ENCODE assay signal across 19 mouse cellular contexts in the genomic region with DNA sequence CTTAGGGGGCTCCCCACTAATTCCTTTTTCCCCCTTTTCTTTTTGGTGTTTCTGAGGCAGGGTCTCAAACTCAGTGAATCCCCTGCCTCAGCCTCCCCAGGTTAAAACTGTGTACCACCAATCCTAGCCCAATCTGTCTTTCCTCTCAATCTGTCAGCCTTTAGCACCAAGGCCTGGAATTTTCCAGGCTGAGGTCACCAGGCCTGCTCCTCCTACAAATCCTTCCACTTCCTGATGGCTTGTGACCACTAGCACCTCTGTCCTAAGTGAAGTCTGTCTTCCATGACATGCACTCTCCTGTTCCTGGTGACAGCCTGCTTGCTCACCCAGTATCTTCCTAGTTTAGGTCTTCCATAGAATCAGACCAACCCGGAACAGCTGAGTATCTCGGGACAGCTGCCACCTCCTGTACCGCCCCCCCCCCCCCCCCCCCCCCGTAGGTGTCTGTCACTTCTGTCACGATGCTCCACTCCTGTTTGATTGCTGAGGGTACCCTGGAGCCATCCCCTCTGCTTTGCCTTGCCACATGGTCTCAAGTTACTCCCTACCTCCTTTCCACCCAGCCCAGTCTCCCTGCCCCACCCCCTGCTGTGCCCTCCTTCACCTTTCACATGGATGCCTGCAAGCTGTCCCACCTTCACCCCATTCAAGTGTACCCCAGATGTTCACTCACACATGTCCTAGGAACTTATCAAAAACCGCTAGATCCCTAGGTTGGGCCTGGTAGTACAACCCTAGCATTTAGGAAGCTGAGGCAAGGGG. TPM values are rescaled to one million over a fixed set of nuclear protein-coding genes. Genes with fewer than 3 reads are reported as not detected.
DNase-seq lines count a peak whose midpoint lies in the region; ATAC-seq and TF ChIP-seq lines count a peak whose summit lies in the region.
"Had no signal": no experiment of that assay in that cellular context is flagged by ENCODE, and none has a peak within 500 bp of the region (broad histone marks: within the 10 kb centered on the region; RNA-seq: fewer than 3 reads in every experiment).

No protein-coding gene starts in this region.

- H3K4me2 ChIP-seq in heart, embryonic 14.5 days (ENCODE audit: low read length), result no peak overlapping the region
- no peak overlapping the region for H3K4me2 ChIP-seq in forebrain, embryonic 13.5 days
- H3K4me2 ChIP-seq in midbrain, embryonic 15.5 days, result no peak overlapping the region
- H3K4me2 ChIP-seq: forebrain, embryonic 15.5 days; intestine, embryonic 15.5 days; neural tube, embryonic 15.5 days had no signal

- H3K4me1 ChIP-seq in heart, embryonic 14.5 days (ENCODE audit: control insufficient read depth in 2 of 2, insufficient read depth in 2 of 2, low read length in 2 of 2), result peaks cover 32 to 39% of the 10 kb centered on the region in 2 experiments
- peaks cover 6% of the 10 kb centered on the region for H3K4me1 ChIP-seq in ES-Bruce4 (ENCODE audit: control insufficient read depth, insufficient read depth, low read length)
- H3K4me1 ChIP-seq in forebrain, embryonic 13.5 days, result peaks cover 28% of the 10 kb centered on the region
- H3K4me1 ChIP-seq in midbrain, embryonic 15.5 days, result peaks cover 30% of the 10 kb centered on the region

- peak overlapping the region in 1 of 2 experiments; percentile 20; a peak in 2 of 4 replicates for H3K27ac ChIP-seq in heart, embryonic 14.5 days (replicated peaks in 1 of 2; ENCODE audit: control insufficient read depth in 1 of 2, insufficient read depth in 1 of 2, low read depth in 2 of 2, low read length in 2 of 2)
- peak overlapping the region; percentile 84 for H3K27ac ChIP-seq in ES-Bruce4 (ENCODE audit: insufficient read depth, low read length)
- no peak overlapping the region for H3K27ac ChIP-seq in forebrain, embryonic 13.5 days
- H3K27ac ChIP-seq in midbrain, embryonic 15.5 days, result no peak overlapping the region
- H3K27ac ChIP-seq: embryonic facial prominence, embryonic 10.5 days; forebrain, embryonic 15.5 days; intestine, embryonic 15.5 days; neural tube, embryonic 15.5 days had no signal

- peak; percentile 1 to 25 for DNase-seq in cerebellum, adult 18-20 months
- DNase-seq in cerebellum, postnatal 14 days, result no peak
- DNase-seq in heart, adult 8-10 months (ENCODE audit: low spot score), result no peak
- DNase-seq in adrenal gland, postnatal 36 days, result peak; percentile 71 to 77
- DNase-seq: cerebellum, adult 9-10 months; layer of hippocampus, postnatal 36 days; lung, adult 18-20 months; right cerebral cortex, postnatal 4 days; thymus, postnatal 14 days had no signal

- no peaks in the 10 kb centered on the region for H3K36me3 ChIP-seq in heart, embryonic 14.5 days (ENCODE audit: control insufficient read depth, insufficient read depth, low read length)
- H3K36me3 ChIP-seq in ES-Bruce4 (ENCODE audit: control insufficient read depth, insufficient read depth, low read length, poor library complexity, severe bottlenecking), result no peaks in the 10 kb centered on the region
- H3K36me3 ChIP-seq in forebrain, embryonic 13.5 days (ENCODE audit: poor library complexity, severe bottlenecking), result no peaks in the 10 kb centered on the region
- no peaks in the 10 kb centered on the region for H3K36me3 ChIP-seq in midbrain, embryonic 15.5 days (replicated peaks)
- H3K36me3 ChIP-seq: embryonic facial prominence, embryonic 10.5 days; forebrain, embryonic 15.5 days; intestine, embryonic 15.5 days; neural tube, embryonic 15.5 days had no signal

- no peak for TF ChIP-seq CTCF in ES-Bruce4 (IDR thresholded peaks at IDR 0.05; ENCODE audit: low read depth, low read length)

- ATAC-seq in heart, embryonic 14.5 days (ENCODE audit: insufficient number of reproducible peaks, insufficient read depth, low FRiP score, low read depth), result no peak
- ATAC-seq in forebrain, embryonic 13.5 days, result no peak
- ATAC-seq in midbrain, embryonic 15.5 days (replicated peaks), result no peak
- ATAC-seq: forebrain, embryonic 15.5 days; intestine, embryonic 15.5 days had no signal

- no peak for TF ChIP-seq POLR2A in ES-Bruce4 (IDR thresholded peaks at IDR 0.05; ENCODE audit: insufficient read depth, low read length)

- H3K4me3 ChIP-seq in heart, embryonic 14.5 days (ENCODE audit: control insufficient read depth in 1 of 2, insufficient read depth in 1 of 2, low read depth in 1 of 2, low read length in 2 of 2), result no peak overlapping the region
- H3K4me3 ChIP-seq in ES-Bruce4 (ENCODE audit: low read depth, low read length), result peak overlapping the region; percentile 30
- H3K4me3 ChIP-seq in forebrain, embryonic 13.5 days, result no peak overlapping the region
- H3K4me3 ChIP-seq in midbrain, embryonic 15.5 days, result no peak overlapping the region
- H3K4me3 ChIP-seq: embryonic facial prominence, embryonic 10.5 days; erythroblast, embryonic 14.5 days; forebrain, embryonic 15.5 days; intestine, embryonic 15.5 days; neural tube, embryonic 15.5 days had no signal

- H3K9ac ChIP-seq in heart, embryonic 14.5 days (ENCODE audit: low read length), result peak overlapping the region; percentile 38
- peak overlapping the region; percentile 97; the same call in 1 of the 2 replicates for H3K9ac ChIP-seq in ES-Bruce4 (ENCODE audit: low read depth, poor library complexity, severe bottlenecking)
- H3K9ac ChIP-seq in forebrain, embryonic 13.5 days, result no peak overlapping the region
- no peak overlapping the region for H3K9ac ChIP-seq in midbrain, embryonic 15.5 days
- H3K9ac ChIP-seq: forebrain, embryonic 15.5 days; intestine, embryonic 15.5 days; neural tube, embryonic 15.5 days had no signal

- 19% methylated on average over 5 of the region's 6 CpGs for WGBS in heart, embryonic 14.5 days
- 49% methylated on average over 4 of the region's 6 CpGs for WGBS in forebrain, embryonic 13.5 days
- whole genome bisulfite sequencing in midbrain, embryonic 15.5 days, result 46% methylated on average over 4 of the region's 6 CpGs

- TF ChIP-seq EP300 in ES-Bruce4 (IDR thresholded peaks at IDR 0.05; ENCODE audit: insufficient read depth, low read depth, low read length), result peak; percentile 81; the same call in 1 of the 2 replicates

- H3K27me3 ChIP-seq in heart, embryonic 14.5 days (ENCODE audit: control insufficient read depth, insufficient read depth, low read length), result no peaks in the 10 kb centered on the region
- no peaks in the 10 kb centered on the region for H3K27me3 ChIP-seq in ES-Bruce4 (ENCODE audit: control insufficient read depth, insufficient read depth, low read length, poor library complexity, severe bottlenecking)
- H3K27me3 ChIP-seq in forebrain, embryonic 13.5 days, result peaks cover 19% of the 10 kb centered on the region
- peaks cover 15% of the 10 kb centered on the region for H3K27me3 ChIP-seq in midbrain, embryonic 15.5 days (replicated peaks)

- no peaks in the 10 kb centered on the region for H3K9me3 ChIP-seq in heart, embryonic 14.5 days (ENCODE audit: control insufficient read depth, low read length)
- H3K9me3 ChIP-seq in ES-Bruce4 (replicated peaks; ENCODE audit: control insufficient read depth, insufficient read depth, low read length, poor library complexity, severe bottlenecking), result no peaks in the 10 kb centered on the region
- no peaks in the 10 kb centered on the region for H3K9me3 ChIP-seq in forebrain, embryonic 13.5 days (replicated peaks)
- H3K9me3 ChIP-seq in midbrain, embryonic 15.5 days, result no peaks in the 10 kb centered on the region
- H3K9me3 ChIP-seq: embryonic facial prominence, embryonic 10.5 days; forebrain, embryonic 15.5 days; intestine, embryonic 15.5 days; neural tube, embryonic 15.5 days had no signal

RNA-seq across cellular contexts. Expression of a gene that starts 5.8 kb away (rescaled TPM):
- 3.2 and 3.3 TPM in 2 replicates for polyA plus RNA-seq in heart, embryonic 14.5 days (2014; fragmentation: Nextera tagmentation; extraction: Ambion mirVana)
- total RNA-seq in heart, adult 8-10 months (2022), result 10 to 100 TPM; 68.8 to 84.0 (median 69.8) TPM
- 23.7 and 25.2 TPM in 2 replicates for polyA plus RNA-seq in ES-Bruce4 (2011; ENCODE audit: insufficient read depth, insufficient read length, low read depth, missing spikeins)
- 10 to 100 TPM; 38.6 to 41.5 TPM for total RNA-seq in adrenal gland, postnatal 36 days (2021)
- polyA plus RNA-seq in forebrain, embryonic 13.5 days (2015; fragmentation: Nextera tagmentation; extraction: Ambion mirVana), result 3.2 and 3.5 TPM in 2 replicates
- 3.9 and 4.4 TPM in 2 replicates for polyA plus RNA-seq in midbrain, embryonic 15.5 days (2015; fragmentation: Nextera tagmentation; extraction: Ambion mirVana)

RNA-seq across cellular contexts. Expression of a gene that starts 27.9 kb away (rescaled TPM):
- 0.77 and 1.00 TPM in 2 replicates for polyA plus RNA-seq in heart, embryonic 14.5 days (2014; fragmentation: Nextera tagmentation; extraction: Ambion mirVana)
- 1 to 10 TPM in 3 of 4 experiments, under 1 TPM in 1; 0.92 to 1.7 (median 1.2) TPM for total RNA-seq in heart, adult 8-10 months (2022)
- 39.3 and 44.1 TPM in 2 replicates for polyA plus RNA-seq in ES-Bruce4 (2011; ENCODE audit: insufficient read depth, insufficient read length, low read depth, missing spikeins)
- total RNA-seq in adrenal gland, postnatal 36 days (2021), result 1 to 10 TPM; 4.9 to 5.8 TPM
- 3.5 and 3.9 TPM in 2 replicates for polyA plus RNA-seq in forebrain, embryonic 13.5 days (2015; fragmentation: Nextera tagmentation; extraction: Ambion mirVana)
- polyA plus RNA-seq in midbrain, embryonic 15.5 days (2015; fragmentation: Nextera tagmentation; extraction: Ambion mirVana), result 1.9 and 2.5 TPM in 2 replicates

RNA-seq across cellular contexts. Expression of a gene that starts 28.3 kb away (rescaled TPM):
- 52.6 and 63.2 TPM in 2 replicates for polyA plus RNA-seq in heart, embryonic 14.5 days (2014; fragmentation: Nextera tagmentation; extraction: Ambion mirVana)
- 100 to 1,000 TPM; 133 to 158 (median 141) TPM for total RNA-seq in heart, adult 8-10 months (2022)
- 62.3 and 77.2 TPM in 2 replicates for polyA plus RNA-seq in ES-Bruce4 (2011; ENCODE audit: insufficient read depth, insufficient read length, low read depth, missing spikeins)
- 100 to 1,000 TPM; 187 to 222 TPM for total RNA-seq in adrenal gland, postnatal 36 days (2021)
- polyA plus RNA-seq in forebrain, embryonic 13.5 days (2015; fragmentation: Nextera tagmentation; extraction: Ambion mirVana), result 12.8 and 17.3 TPM in 2 replicates
- polyA plus RNA-seq in midbrain, embryonic 15.5 days (2015; fragmentation: Nextera tagmentation; extraction: Ambion mirVana), result 21.6 and 26.4 TPM in 2 replicates
- polyA plus RNA-seq: erythroblast, embryonic 14.5 days had no signal

RNA-seq across cellular contexts. Expression of a gene that starts 42.9 kb away (rescaled TPM):
- 12.5 and 14.5 TPM in 2 replicates for polyA plus RNA-seq in heart, embryonic 14.5 days (2014; fragmentation: Nextera tagmentation; extraction: Ambion mirVana)
- 1 to 10 TPM; 4.6 to 6.3 (median 5.3) TPM for total RNA-seq in heart, adult 8-10 months (2022)
- 74.6 and 84.0 TPM in 2 replicates for polyA plus RNA-seq in ES-Bruce4 (2011; ENCODE audit: insufficient read depth, insufficient read length, low read depth, missing spikeins)
- total RNA-seq in adrenal gland, postnatal 36 days (2021), result 10 to 100 TPM; 25.7 to 28.5 TPM
- 21.5 and 22.9 TPM in 2 replicates for polyA plus RNA-seq in forebrain, embryonic 13.5 days (2015; fragmentation: Nextera tagmentation; extraction: Ambion mirVana)
- polyA plus RNA-seq in midbrain, embryonic 15.5 days (2015; fragmentation: Nextera tagmentation; extraction: Ambion mirVana), result 23.1 TPM in 2 replicates
- total RNA-seq: monocyte, adult 5-6 weeks had no signal

RNA-seq across cellular contexts. Expression of a gene that starts 45.8 kb away (rescaled TPM):
- 430 and 441 TPM in 2 replicates for polyA plus RNA-seq in heart, embryonic 14.5 days (2014; fragmentation: Nextera tagmentation; extraction: Ambion mirVana)
- total RNA-seq in heart, adult 8-10 months (2022), result 100 to 1,000 TPM; 145 to 154 (median 150) TPM
- 296 and 332 TPM in 2 replicates for polyA plus RNA-seq in ES-Bruce4 (2011; ENCODE audit: insufficient read depth, insufficient read length, low read depth, missing spikeins)
- 100 to 1,000 TPM; 227 to 235 TPM for total RNA-seq in adrenal gland, postnatal 36 days (2021)
- polyA plus RNA-seq in forebrain, embryonic 13.5 days (2015; fragmentation: Nextera tagmentation; extraction: Ambion mirVana), result 559 and 571 TPM in 2 replicates
- 421 and 431 TPM in 2 replicates for polyA plus RNA-seq in midbrain, embryonic 15.5 days (2015; fragmentation: Nextera tagmentation; extraction: Ambion mirVana)

Comparison
In these comparisons a context has a peak if more than half of its experiments do, and no peak if none do; other contexts are left out.
1. DNase-seq: peak in cerebellum, adult 18-20 months (2 of 2) and adrenal gland, postnatal 36 days (2 of 2); none in cerebellum, postnatal 14 days (0 of 2) and heart, adult 8-10 months (single experiment).
2. H3K9ac ChIP-seq: peak in heart, embryonic 14.5 days (single experiment) and ES-Bruce4 (single experiment); none in forebrain, embryonic 13.5 days (single experiment) and midbrain, embryonic 15.5 days (single experiment).